In the genomic region with DNA sequence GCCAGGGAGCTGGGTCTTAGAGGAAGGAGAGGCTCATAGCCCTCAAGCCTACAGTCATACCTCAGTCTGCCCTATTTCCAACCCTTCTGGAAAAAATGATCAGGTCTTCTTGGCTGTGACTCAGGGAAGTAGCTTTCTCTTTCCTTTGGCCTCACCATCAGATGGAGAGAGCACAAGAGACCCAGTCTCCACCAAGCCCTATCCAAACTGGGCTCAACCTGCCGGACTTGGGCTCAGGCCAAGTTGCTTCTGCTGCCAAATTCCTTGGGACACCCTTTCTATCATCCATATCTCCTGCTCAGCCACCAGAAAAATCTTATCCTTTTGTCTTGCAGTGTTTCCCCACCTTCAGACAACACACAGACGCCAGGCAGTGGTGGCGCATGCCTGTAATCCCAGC, we compare ENCODE assay signal across 8 mouse cellular contexts. TPM values are rescaled to one million over a fixed set of nuclear protein-coding genes. Genes with fewer than 3 reads are reported as not detected.
DNase-seq lines count a peak whose midpoint lies in the region; ATAC-seq lines count a peak whose summit lies in the region.

No protein-coding gene starts in this region.

- peaks cover 24% of the 10 kb centered on the region; the same call in 1 of the 2 replicates for H3K27me3 ChIP-seq in midbrain, embryonic 14.5 days (ENCODE audit: control insufficient read depth, insufficient read depth, low read length)
- peaks cover 52% of the 10 kb centered on the region for H3K27me3 ChIP-seq in midbrain, embryonic 13.5 days
- peaks cover 3% of the 10 kb centered on the region; the same call in 1 of the 2 replicates for H3K27me3 ChIP-seq in intestine, embryonic 16.5 days (replicated peaks; ENCODE audit: control insufficient read depth, insufficient read depth, low read length)
- H3K27me3 ChIP-seq in stomach, embryonic 16.5 days (ENCODE audit: control insufficient read depth, insufficient read depth, low read length): no peaks in the 10 kb centered on the region

- no peak for ATAC-seq in cerebellum, adult (ENCODE audit: insufficient number of reproducible peaks, low FRiP score, low TSS enrichment)
- ATAC-seq in midbrain, embryonic 14.5 days (ENCODE audit: low FRiP score, low TSS enrichment): no peak
- ATAC-seq in midbrain, embryonic 13.5 days: no peak
- no peak for ATAC-seq in intestine, embryonic 16.5 days
- ATAC-seq in stomach, embryonic 16.5 days (ENCODE audit: insufficient read depth, low FRiP score): no peak
- no peak for ATAC-seq in megakaryocyte-erythroid progenitor cell, adult 5-6 weeks (replicated peaks; ENCODE audit: low FRiP score, low TSS enrichment, poor library complexity, severe bottlenecking)

- no peaks in the 10 kb centered on the region for H3K9me3 ChIP-seq in midbrain, embryonic 14.5 days (ENCODE audit: control insufficient read depth, low read length)
- H3K9me3 ChIP-seq in midbrain, embryonic 13.5 days: no peaks in the 10 kb centered on the region
- H3K9me3 ChIP-seq in intestine, embryonic 16.5 days (ENCODE audit: control insufficient read depth, low read length): no peaks in the 10 kb centered on the region
- H3K9me3 ChIP-seq in stomach, embryonic 16.5 days (replicated peaks; ENCODE audit: control insufficient read depth, low read length): no peaks in the 10 kb centered on the region

- no peak overlapping the region for H3K4me2 ChIP-seq in midbrain, embryonic 14.5 days (ENCODE audit: low read length)
- H3K4me2 ChIP-seq in midbrain, embryonic 13.5 days (replicated peaks): no peak overlapping the region
- H3K4me2 ChIP-seq in intestine, embryonic 16.5 days (ENCODE audit: low read depth, low read length): no peak overlapping the region
- no peak overlapping the region for H3K4me2 ChIP-seq in stomach, embryonic 16.5 days (ENCODE audit: low read depth, low read length)

- H3K27ac ChIP-seq in midbrain, embryonic 14.5 days (replicated peaks; ENCODE audit: low read depth, low read length): 0 out of 2 replicates have a peak overlapping the region, but pooled peaks have one; percentile 13
- H3K27ac ChIP-seq in midbrain, embryonic 13.5 days: no peak overlapping the region
- peak overlapping the region; percentile 85 for H3K27ac ChIP-seq in intestine, embryonic 16.5 days (ENCODE audit: low read length)
- H3K27ac ChIP-seq in stomach, embryonic 16.5 days (ENCODE audit: low read length): peak overlapping the region; percentile 94

- no peak overlapping the region for H3K4me3 ChIP-seq in midbrain, embryonic 14.5 days (replicated peaks; ENCODE audit: low read depth, low read length)
- no peak overlapping the region for H3K4me3 ChIP-seq in midbrain, embryonic 13.5 days (replicated peaks)
- H3K4me3 ChIP-seq in intestine, embryonic 16.5 days (ENCODE audit: low read length): no peak overlapping the region
- no peak overlapping the region for H3K4me3 ChIP-seq in stomach, embryonic 16.5 days (replicated peaks; ENCODE audit: low read length)

- WGBS in midbrain, embryonic 14.5 days: 83% methylated on average over 3 of the region's 3 CpGs
- WGBS in midbrain, embryonic 13.5 days: 88% methylated on average over 3 of the region's 3 CpGs
- 67% methylated on average over 3 of the region's 3 CpGs for WGBS in intestine, embryonic 16.5 days
- WGBS in stomach, embryonic 16.5 days: 56% methylated on average over 3 of the region's 3 CpGs

- no peak overlapping the region for H3K9ac ChIP-seq in midbrain, embryonic 14.5 days (replicated peaks; ENCODE audit: low read length)
- no peak overlapping the region for H3K9ac ChIP-seq in midbrain, embryonic 13.5 days (replicated peaks)
- H3K9ac ChIP-seq in intestine, embryonic 16.5 days (ENCODE audit: low read depth, low read length): no peak overlapping the region
- H3K9ac ChIP-seq in stomach, embryonic 16.5 days (ENCODE audit: low read length): 0 out of 2 replicates have a peak overlapping the region, but pooled peaks have one; percentile 74

- peak; percentile 72 for DNase-seq in cerebellum, adult 11 months
- no peak for DNase-seq in midbrain, embryonic 14.5 days
- no peak for DNase-seq in layer of hippocampus, postnatal 36 days

- H3K4me1 ChIP-seq in midbrain, embryonic 14.5 days (ENCODE audit: control insufficient read depth, insufficient read depth, low read length): peaks cover 12% of the 10 kb centered on the region; the same call in 1 of the 2 replicates
- H3K4me1 ChIP-seq in midbrain, embryonic 13.5 days (replicated peaks): peaks cover 15% of the 10 kb centered on the region
- peaks cover 49% of the 10 kb centered on the region for H3K4me1 ChIP-seq in intestine, embryonic 16.5 days (ENCODE audit: control insufficient read depth, insufficient read depth, low read length)
- peaks cover 27% of the 10 kb centered on the region for H3K4me1 ChIP-seq in stomach, embryonic 16.5 days (ENCODE audit: control insufficient read depth, insufficient read depth, low read length)

- no peaks in the 10 kb centered on the region for H3K36me3 ChIP-seq in midbrain, embryonic 14.5 days (ENCODE audit: control insufficient read depth, insufficient read depth, low read length)
- no peaks in the 10 kb centered on the region for H3K36me3 ChIP-seq in midbrain, embryonic 13.5 days
- H3K36me3 ChIP-seq in intestine, embryonic 16.5 days (ENCODE audit: control insufficient read depth, insufficient read depth, low read length): no peaks in the 10 kb centered on the region
- H3K36me3 ChIP-seq in stomach, embryonic 16.5 days (ENCODE audit: control insufficient read depth, insufficient read depth, low read length): no peaks in the 10 kb centered on the region

RNA-seq across cellular contexts. Expression of a gene that starts 1.4 kb away (rescaled TPM):
- 18.0 and 24.4 TPM in 2 replicates for polyA plus RNA-seq in midbrain, embryonic 14.5 days (2014; fragmentation: Nextera tagmentation; extraction: Ambion mirVana)
- 18.7 and 20.9 TPM in 2 replicates for polyA plus RNA-seq in midbrain, embryonic 13.5 days (2015; fragmentation: Nextera tagmentation; extraction: Ambion mirVana)
- 18.9 TPM in 2 replicates for polyA plus RNA-seq in intestine, embryonic 16.5 days (2015; fragmentation: Nextera tagmentation; extraction: Ambion mirVana)
- polyA plus RNA-seq in stomach, embryonic 16.5 days (2015; fragmentation: Nextera tagmentation; extraction: Ambion mirVana): 34.0 and 34.4 TPM in 2 replicates
- total RNA-seq in layer of hippocampus, postnatal 36 days (2021): 10 to 100 TPM; 10.5 to 11.3 TPM
- not detected in 2 replicates for total RNA-seq in megakaryocyte-erythroid progenitor cell, adult 5-6 weeks (2014; fragmentation: Nextera tagmentation)
- 0.08 and 0.19 TPM in 2 replicates for total RNA-seq in megakaryocyte-erythroid progenitor cell, adult 5-6 weeks (2017)

RNA-seq across cellular contexts. Expression of a gene that starts 9.8 kb away (rescaled TPM):
- 0.43 and 0.51 TPM in 2 replicates for polyA plus RNA-seq in midbrain, embryonic 14.5 days (2014; fragmentation: Nextera tagmentation; extraction: Ambion mirVana)
- polyA plus RNA-seq in midbrain, embryonic 13.5 days (2015; fragmentation: Nextera tagmentation; extraction: Ambion mirVana): 0.40 and 0.58 TPM in 2 replicates
- polyA plus RNA-seq in intestine, embryonic 16.5 days (2015; fragmentation: Nextera tagmentation; extraction: Ambion mirVana): 0.89 and 1.1 TPM in 2 replicates
- polyA plus RNA-seq in stomach, embryonic 16.5 days (2015; fragmentation: Nextera tagmentation; extraction: Ambion mirVana): 0.35 and 0.43 TPM in 2 replicates
- 10 to 100 TPM; 29.6 to 31.8 TPM for total RNA-seq in layer of hippocampus, postnatal 36 days (2021)
- not detected in 2 replicates for total RNA-seq in megakaryocyte-erythroid progenitor cell, adult 5-6 weeks (2014; fragmentation: Nextera tagmentation)
- total RNA-seq in megakaryocyte-erythroid progenitor cell, adult 5-6 weeks (2017): 0.09 TPM in 1 of 2 replicates, not detected in the other

RNA-seq across cellular contexts. Expression of a gene that starts 14.4 kb away (rescaled TPM):
- not detected in 2 replicates for polyA plus RNA-seq in midbrain, embryonic 14.5 days (2014; fragmentation: Nextera tagmentation; extraction: Ambion mirVana)
- polyA plus RNA-seq in midbrain, embryonic 13.5 days (2015; fragmentation: Nextera tagmentation; extraction: Ambion mirVana): not detected in 2 replicates
- not detected in 2 replicates for polyA plus RNA-seq in intestine, embryonic 16.5 days (2015; fragmentation: Nextera tagmentation; extraction: Ambion mirVana)
- 0.31 and 0.35 TPM in 2 replicates for polyA plus RNA-seq in stomach, embryonic 16.5 days (2015; fragmentation: Nextera tagmentation; extraction: Ambion mirVana)
- total RNA-seq in layer of hippocampus, postnatal 36 days (2021): not detected
- total RNA-seq in megakaryocyte-erythroid progenitor cell, adult 5-6 weeks (2014; fragmentation: Nextera tagmentation): not detected in 2 replicates
- total RNA-seq in megakaryocyte-erythroid progenitor cell, adult 5-6 weeks (2017): not detected in 2 replicates

RNA-seq across cellular contexts. Expression of a gene that starts 15.0 kb away (rescaled TPM):
- 77.4 and 79.8 TPM in 2 replicates for polyA plus RNA-seq in midbrain, embryonic 14.5 days (2014; fragmentation: Nextera tagmentation; extraction: Ambion mirVana)
- polyA plus RNA-seq in midbrain, embryonic 13.5 days (2015; fragmentation: Nextera tagmentation; extraction: Ambion mirVana): 82.1 and 84.8 TPM in 2 replicates
- polyA plus RNA-seq in intestine, embryonic 16.5 days (2015; fragmentation: Nextera tagmentation; extraction: Ambion mirVana): 142 and 150 TPM in 2 replicates
- polyA plus RNA-seq in stomach, embryonic 16.5 days (2015; fragmentation: Nextera tagmentation; extraction: Ambion mirVana): 99.0 and 101 TPM in 2 replicates
- 10 to 100 TPM; 51.8 to 54.0 TPM for total RNA-seq in layer of hippocampus, postnatal 36 days (2021)
- 123 and 206 TPM in 2 replicates for total RNA-seq in megakaryocyte-erythroid progenitor cell, adult 5-6 weeks (2014; fragmentation: Nextera tagmentation)
- 95.3 and 123 TPM in 2 replicates for total RNA-seq in megakaryocyte-erythroid progenitor cell, adult 5-6 weeks (2017)

RNA-seq across cellular contexts. Expression of a gene that starts 26.8 kb away (rescaled TPM):
- polyA plus RNA-seq in midbrain, embryonic 14.5 days (2014; fragmentation: Nextera tagmentation; extraction: Ambion mirVana): 255 and 298 TPM in 2 replicates
- polyA plus RNA-seq in midbrain, embryonic 13.5 days (2015; fragmentation: Nextera tagmentation; extraction: Ambion mirVana): 259 and 262 TPM in 2 replicates
- 210 and 226 TPM in 2 replicates for polyA plus RNA-seq in intestine, embryonic 16.5 days (2015; fragmentation: Nextera tagmentation; extraction: Ambion mirVana)
- polyA plus RNA-seq in stomach, embryonic 16.5 days (2015; fragmentation: Nextera tagmentation; extraction: Ambion mirVana): 191 and 199 TPM in 2 replicates
- total RNA-seq in layer of hippocampus, postnatal 36 days (2021): 10 to 100 TPM; 83.0 to 87.4 TPM
- 189 and 239 TPM in 2 replicates for total RNA-seq in megakaryocyte-erythroid progenitor cell, adult 5-6 weeks (2014; fragmentation: Nextera tagmentation)
- 78.5 and 90.1 TPM in 2 replicates for total RNA-seq in megakaryocyte-erythroid progenitor cell, adult 5-6 weeks (2017)
